Mouse (Mus musculus): ENCODE results near the gene Col18a1. TPM values are rescaled to one million over a fixed set of nuclear protein-coding genes. Genes with fewer than 3 reads are reported as not detected.

The Col18a1 gene
- polyA plus RNA-seq, 1 experiment from 2014 or later, result 167 TPM

- Histone ChIP-seq H3K27ac (ENCODE audit: low read depth) (no peak overlapping the region), H3K4me1 (ENCODE audit: insufficient read depth) (0 out of 2 replicates have a peak, but pooled peaks cover 6% of the 10 kb centered on the region), H3K9me3 (ENCODE audit: low read length) (no peaks in the 10 kb centered on the region), H3K4me3 (ENCODE audit: low read depth, low read length) (no peak overlapping the region), H3K4me2 (ENCODE audit: low read depth, low read length) (no peak overlapping the region), H3K9ac (replicated peaks) (no peak overlapping the region), H3K27me3 (ENCODE audit: insufficient read depth, low read length) (no peaks in the 10 kb centered on the region), H3K36me3 (replicated peaks; ENCODE audit: insufficient read depth, low read length) (no peaks in the 10 kb centered on the region)
- ATAC-seq (no peak), DNase-seq (no peak)
- 84% methylated on average over 10 of the region's 10 CpGs for WGBS (ENCODE audit: insufficient replicate concordance)
- TF ChIP-seq EP300 (IDR thresholded peaks at IDR 0.05; ENCODE audit: low read depth), result no peak
- no peak for TF ChIP-seq CTCF (IDR thresholded peaks at IDR 0.05; ENCODE audit: low read depth)
Observed at GRCm38 (mm10) chr10:77147545-77147944, 18.8 kb downstream of the Col18a1 start.

GRCm38 (mm10) chr10:77146901-77147463 lies 19.4 kb downstream of the Col18a1 start:
- H3K27me3 ChIP-seq (ENCODE audit: insufficient read depth, low read length), result no peaks in the 10 kb centered on the region
- 71% methylated on average over 4 of the region's 4 CpGs for WGBS (ENCODE audit: insufficient replicate concordance)
- no peak overlapping the region for H3K9ac ChIP-seq (replicated peaks)
- ATAC-seq, result peak; percentile 76
- H3K4me2 ChIP-seq (ENCODE audit: low read depth, low read length), result no peak overlapping the region
- no peak for DNase-seq
- no peaks in the 10 kb centered on the region for H3K36me3 ChIP-seq (replicated peaks; ENCODE audit: insufficient read depth, low read length)
- no peaks in the 10 kb centered on the region for H3K9me3 ChIP-seq (ENCODE audit: low read length)
- 0 out of 2 replicates have a peak, but pooled peaks cover 6% of the 10 kb centered on the region for H3K4me1 ChIP-seq (ENCODE audit: insufficient read depth)
- no peak overlapping the region for H3K27ac ChIP-seq (ENCODE audit: low read depth)
- TF ChIP-seq CTCF (IDR thresholded peaks at IDR 0.05; ENCODE audit: low read depth) (no peak), EP300 (IDR thresholded peaks at IDR 0.05; ENCODE audit: low read depth) (no peak)
- no peak overlapping the region for H3K4me3 ChIP-seq (ENCODE audit: low read depth, low read length)

GRCm38 (mm10) chr10:77145946-77146345 lies 20.4 kb downstream of the Col18a1 start:
- no peak overlapping the region for H3K27ac ChIP-seq (ENCODE audit: low read depth)
- 70% methylated on average over 1 of the region's 1 CpGs for WGBS (ENCODE audit: insufficient replicate concordance)

GRCm38 (mm10) chr10:77144372-77144771 lies 22.0 kb downstream of the Col18a1 start:
- Histone ChIP-seq H3K4me3 (ENCODE audit: low read depth, low read length) (no peak overlapping the region), H3K4me2 (ENCODE audit: low read depth, low read length) (no peak overlapping the region), H3K9me3 (ENCODE audit: low read length) (no peaks in the 10 kb centered on the region), H3K27me3 (ENCODE audit: insufficient read depth, low read length) (no peaks in the 10 kb centered on the region), H3K36me3 (replicated peaks; ENCODE audit: insufficient read depth, low read length) (no peaks in the 10 kb centered on the region), H3K27ac (ENCODE audit: low read depth) (no peak overlapping the region), H3K4me1 (ENCODE audit: insufficient read depth) (0 out of 2 replicates have a peak, but pooled peaks cover 6% of the 10 kb centered on the region), H3K9ac (replicated peaks) (no peak overlapping the region)
- DNase-seq (no peak), ATAC-seq (peak; percentile 35; the same call in 1 of the 2 replicates)
- WGBS (ENCODE audit: insufficient replicate concordance), result 78% methylated on average over 2 of the region's 2 CpGs
- TF ChIP-seq CTCF (IDR thresholded peaks at IDR 0.05; ENCODE audit: low read depth), result peak; percentile 61
- TF ChIP-seq EP300 (IDR thresholded peaks at IDR 0.05; ENCODE audit: low read depth), result no peak

More at GRCm38 (mm10) chr10:77145946-77146345, 20.4 kb downstream of the Col18a1 start:
- H3K9ac ChIP-seq (replicated peaks), result no peak overlapping the region
- no peaks in the 10 kb centered on the region for H3K9me3 ChIP-seq (ENCODE audit: low read length)
- H3K4me2 ChIP-seq (ENCODE audit: low read depth, low read length), result no peak overlapping the region
- H3K36me3 ChIP-seq (replicated peaks; ENCODE audit: insufficient read depth, low read length), result no peaks in the 10 kb centered on the region
- 0 out of 2 replicates have a peak, but pooled peaks cover 6% of the 10 kb centered on the region for H3K4me1 ChIP-seq (ENCODE audit: insufficient read depth)
- H3K4me3 ChIP-seq (ENCODE audit: low read depth, low read length), result no peak overlapping the region
- no peak for ATAC-seq
- no peaks in the 10 kb centered on the region for H3K27me3 ChIP-seq (ENCODE audit: insufficient read depth, low read length)
- TF ChIP-seq EP300 (IDR thresholded peaks at IDR 0.05; ENCODE audit: low read depth), result no peak
- no peak for TF ChIP-seq CTCF (IDR thresholded peaks at IDR 0.05; ENCODE audit: low read depth)
- no peak for DNase-seq

GRCm38 (mm10) chr10:77142328-77142727 lies 24.0 kb downstream of the Col18a1 start:
- Histone ChIP-seq H3K4me2 (ENCODE audit: low read depth, low read length) (no peak overlapping the region), H3K4me3 (ENCODE audit: low read depth, low read length) (no peak overlapping the region), H3K36me3 (replicated peaks; ENCODE audit: insufficient read depth, low read length) (no peaks in the 10 kb centered on the region), H3K27me3 (ENCODE audit: insufficient read depth, low read length) (no peaks in the 10 kb centered on the region), H3K4me1 (ENCODE audit: insufficient read depth) (0 out of 2 replicates have a peak, but pooled peaks cover 4% of the 10 kb centered on the region), H3K27ac (ENCODE audit: low read depth) (no peak overlapping the region), H3K9ac (replicated peaks) (no peak overlapping the region), H3K9me3 (ENCODE audit: low read length) (no peaks in the 10 kb centered on the region)
- TF ChIP-seq CTCF (IDR thresholded peaks at IDR 0.05; ENCODE audit: low read depth) (no peak), EP300 (IDR thresholded peaks at IDR 0.05; ENCODE audit: low read depth) (no peak)
- no peak for ATAC-seq
- WGBS (ENCODE audit: insufficient replicate concordance), result 71% methylated on average over 2 of the region's 2 CpGs
- DNase-seq, result no peak

GRCm38 (mm10) chr10:77138304-77138703 lies 28.0 kb downstream of the Col18a1 start:
- H3K36me3 ChIP-seq (replicated peaks; ENCODE audit: insufficient read depth, low read length), result no peaks in the 10 kb centered on the region
- H3K4me2 ChIP-seq (ENCODE audit: low read depth, low read length), result no peak overlapping the region
- TF ChIP-seq CTCF (IDR thresholded peaks at IDR 0.05; ENCODE audit: low read depth), result no peak
- no peak for TF ChIP-seq EP300 (IDR thresholded peaks at IDR 0.05; ENCODE audit: low read depth)
- no peaks in the 10 kb centered on the region for H3K27me3 ChIP-seq (ENCODE audit: insufficient read depth, low read length)
- peaks cover 8% of the 10 kb centered on the region for H3K4me1 ChIP-seq (ENCODE audit: insufficient read depth)
- H3K9me3 ChIP-seq (ENCODE audit: low read length), result no peaks in the 10 kb centered on the region
- H3K4me3 ChIP-seq (ENCODE audit: low read depth, low read length), result no peak overlapping the region
- no peak overlapping the region for H3K27ac ChIP-seq (ENCODE audit: low read depth)
- ATAC-seq (no peak), DNase-seq (no peak)
- no peak overlapping the region for H3K9ac ChIP-seq (replicated peaks)

Measured in liver, postnatal 0 days (tissue).